Mouse (Mus musculus) layer of hippocampus, postnatal 14 days (tissue): ENCODE results near the gene Vmn2r74. TPM values are rescaled to one million over a fixed set of nuclear protein-coding genes. Genes with fewer than 3 reads are reported as not detected.

Experiments used
- DNase-seq, 2 experiments: peaks; one replicate each; pipeline ENCODE4 v3.0.0; 2021 to 2022; ENCODE audit warnings: low spot score in 2 of 2, mixed read lengths in 1 of 2
- long read RNA-seq, 2 experiments: library from polyadenylated mRNA; stranded (forward); transcript quantifications; one replicate each; pipeline ENCODE4 v2.0.0; 2021
- total RNA-seq, 2 experiments: library from RNA; stranded (reverse); gene quantifications; 2 replicates each; pipeline ENCODE4 v1.2.3; 2021

Gene Vmn2r74
- total RNA-seq, result not detected
- long read RNA-seq, experiment 1, result 0 reads
- long read RNA-seq, experiment 2, result 0 reads

- no peak for DNase-seq
Measured at GRCm38 (mm10) chr7:85961529-85961928, at the start of gene Vmn2r74. TSS of gene Vmn2r74 (minus strand) at chr7:85961629.

- no peak for DNase-seq
Measured at GRCm38 (mm10) chr7:86007533-86007932, 46.1 kb upstream of the Vmn2r74 start.

Other genes starting within 250 kb of the Vmn2r74 start
- gene Vmn2r72, start 206.5 kb downstream of the Vmn2r74 start, total RNA-seq, result not detected
- not detected for gene Vmn2r73, start 85.4 kb downstream of the Vmn2r74 start, total RNA-seq
- gene Vmn2r75, start 210.1 kb upstream of the Vmn2r74 start, total RNA-seq, result not detected